Mouse (Mus musculus): ENCODE measurements around the gene Eif4e2. TPM values are rescaled to one million over a fixed set of nuclear protein-coding genes. Genes with fewer than 3 reads are reported as not detected.

Eif4e2 gene
- polyA plus RNA-seq, 1 experiment from 2014 or later = 176 TPM

DNA sequence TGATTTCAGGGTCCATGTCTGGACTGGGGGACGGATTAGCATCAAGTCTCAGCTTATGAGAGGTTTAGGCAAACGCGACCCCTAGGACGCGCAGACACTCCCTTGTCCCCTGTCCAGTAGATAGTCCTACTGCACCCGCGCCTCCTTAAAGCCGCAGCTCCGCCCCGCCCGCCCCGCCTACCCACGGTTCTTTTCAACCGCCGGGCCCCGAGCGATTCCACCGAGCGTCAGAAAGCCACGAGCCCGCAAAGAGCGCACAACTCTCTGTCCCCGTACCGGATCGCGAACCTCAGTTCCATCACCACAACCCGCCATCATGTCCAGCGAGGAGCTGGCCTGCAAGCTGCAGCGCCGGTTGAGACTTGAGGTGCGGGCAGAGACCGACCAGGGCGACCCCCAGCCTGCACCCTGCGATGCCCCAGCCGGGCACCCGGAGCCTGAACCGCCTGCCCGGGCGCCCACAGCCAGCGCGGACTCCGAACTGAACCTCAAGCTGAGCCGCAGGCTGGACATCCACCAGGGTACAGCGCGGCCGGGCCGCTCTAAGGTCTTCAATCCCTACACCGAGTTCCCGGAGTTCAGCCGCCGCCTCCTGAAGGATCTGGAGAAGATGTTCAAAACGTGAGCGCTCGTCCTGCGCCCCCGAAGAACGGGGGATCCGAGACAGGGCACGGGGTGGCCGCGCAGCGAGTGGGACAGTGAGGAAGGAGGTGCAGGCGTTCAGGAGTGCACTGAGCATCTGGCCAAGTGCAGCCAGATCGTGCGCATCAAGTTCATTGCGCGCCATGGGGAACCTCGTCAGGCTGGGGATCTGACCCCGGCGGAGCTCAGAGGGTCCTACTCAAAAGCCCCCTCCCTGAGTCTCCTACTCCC, 50.7 kb downstream of the Eif4e2 start, which contains the start of gene Efhd1:
TSS of gene Efhd1 (plus strand) at position 230 of the 873 bp plus-strand sequence.
- under 1% methylated on average over 70 of the region's 70 CpGs for WGBS
- Histone ChIP-seq H3K9ac (peak within 1 kb of the TSS; percentile 47; the same call in 1 of the 2 replicates), H3K4me2 (peak within 1 kb of the TSS; percentile 97), H3K4me1 (peaks cover 23% of the 10 kb centered on the region), H3K27ac (no peak within 1 kb of the TSS), H3K4me3 (peak within 1 kb of the TSS; percentile 50), H3K27me3 (peaks cover 70% of the 10 kb centered on the region), H3K9me3 (no peaks in the 10 kb centered on the region), H3K36me3 (no peaks in the 10 kb centered on the region)
- ATAC-seq (ENCODE audit: insufficient number of reproducible peaks, low FRiP score, low TSS enrichment, low read depth) = 0 out of 2 replicates have a peak, but pooled peaks have one; percentile 26

- H3K9me3 ChIP-seq = no peaks in the 10 kb centered on the region
- ATAC-seq (ENCODE audit: insufficient number of reproducible peaks, low FRiP score, low TSS enrichment, low read depth) = no peak
- peak overlapping the region; percentile 50 for H3K4me3 ChIP-seq
- under 1% methylated on average over 13 of the region's 13 CpGs for WGBS
- no peak overlapping the region for H3K9ac ChIP-seq
- peaks cover 25% of the 10 kb centered on the region for H3K4me1 ChIP-seq
- H3K27me3 ChIP-seq = peaks cover 66% of the 10 kb centered on the region
- H3K27ac ChIP-seq = no peak overlapping the region
- H3K4me2 ChIP-seq = peak overlapping the region; percentile 97
- H3K36me3 ChIP-seq = no peaks in the 10 kb centered on the region
Observed at GRCm38 (mm10) chr1:87265200-87265599, 51.5 kb downstream of the Eif4e2 start.

DNA sequence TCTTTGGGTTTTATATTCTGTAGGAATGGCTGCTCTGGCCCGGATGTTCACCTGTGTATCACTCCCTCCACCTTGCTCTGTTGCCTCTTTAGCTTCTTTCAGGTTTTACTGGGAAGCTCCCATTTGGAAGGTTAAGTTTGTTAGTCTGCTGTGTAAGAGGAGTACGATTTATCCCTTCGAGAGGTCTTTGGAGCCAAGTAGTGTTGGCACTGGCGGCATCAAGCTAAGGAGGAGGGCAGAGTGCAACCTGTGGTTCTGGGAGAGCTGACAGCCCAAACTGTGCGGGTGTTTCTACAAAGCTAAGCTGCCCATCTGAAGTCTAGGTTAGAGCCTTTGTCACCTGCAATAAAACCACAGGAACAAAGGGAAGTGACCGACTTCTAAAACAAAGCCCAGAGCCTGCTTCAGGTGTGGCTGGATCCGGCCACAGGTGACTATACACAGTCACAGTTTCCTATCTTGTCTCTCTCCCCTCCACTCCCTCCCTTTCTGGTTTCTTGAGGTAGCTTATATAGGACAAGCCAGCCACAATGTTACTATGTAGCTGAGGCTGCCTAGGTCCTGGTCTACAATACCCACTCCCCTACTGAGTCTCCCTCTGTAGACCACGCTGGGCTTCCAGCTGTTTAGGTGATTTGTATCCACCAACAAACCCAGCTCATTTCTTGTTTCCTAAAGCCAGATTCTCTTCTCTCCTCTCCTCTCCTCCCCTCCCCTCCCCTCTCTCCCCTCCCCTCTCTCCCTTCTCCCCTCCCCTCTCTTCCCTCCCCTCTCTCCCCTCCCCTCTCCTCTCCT, 52.8 kb downstream of the Eif4e2 start:
- no peak for ATAC-seq (ENCODE audit: insufficient number of reproducible peaks, low FRiP score, low TSS enrichment, low read depth)
- H3K4me3 ChIP-seq = no peak overlapping the region
- no peak overlapping the region for H3K27ac ChIP-seq
- no peaks in the 10 kb centered on the region for H3K9me3 ChIP-seq
- H3K4me2 ChIP-seq = no peak overlapping the region
- peaks cover 38% of the 10 kb centered on the region for H3K4me1 ChIP-seq
- no peak overlapping the region for H3K9ac ChIP-seq
- H3K27me3 ChIP-seq = peaks cover 64% of the 10 kb centered on the region
- no peaks in the 10 kb centered on the region for H3K36me3 ChIP-seq
- 26% methylated on average over 8 of the region's 8 CpGs for WGBS

- H3K4me2 ChIP-seq = no peak overlapping the region
- no peaks in the 10 kb centered on the region for H3K9me3 ChIP-seq
- no peak overlapping the region for H3K4me3 ChIP-seq
- peaks cover 35% of the 10 kb centered on the region for H3K4me1 ChIP-seq
- ATAC-seq (ENCODE audit: insufficient number of reproducible peaks, low FRiP score, low TSS enrichment, low read depth) = no peak
- H3K27ac ChIP-seq = peak overlapping the region; percentile 83
- peaks cover 27% of the 10 kb centered on the region for H3K27me3 ChIP-seq
- no peaks in the 10 kb centered on the region for H3K36me3 ChIP-seq
- no peak overlapping the region for H3K9ac ChIP-seq
- WGBS = 32% methylated on average over 3 of the region's 3 CpGs
Observed at GRCm38 (mm10) chr1:87270204-87270603, 56.5 kb downstream of the Eif4e2 start.

- WGBS = 8% methylated on average over 19 of the region's 20 CpGs
- Histone ChIP-seq H3K27me3 (peaks cover 21% of the 10 kb centered on the region), H3K4me3 (no peak overlapping the region), H3K4me1 (peaks cover 29% of the 10 kb centered on the region), H3K4me2 (peak overlapping the region; percentile 26; the same call in 1 of the 2 replicates), H3K36me3 (no peaks in the 10 kb centered on the region), H3K9ac (no peak overlapping the region), H3K9me3 (no peaks in the 10 kb centered on the region), H3K27ac (peak overlapping the region; percentile 83)
- peak; percentile 57 for ATAC-seq (ENCODE audit: insufficient number of reproducible peaks, low FRiP score, low TSS enrichment, low read depth)
Observed at GRCm38 (mm10) chr1:87270641-87271467, 57.1 kb downstream of the Eif4e2 start.

GRCm38 (mm10) chr1:87271596-87271995, 57.9 kb downstream of the Eif4e2 start:
- Histone ChIP-seq H3K4me2 (no peak overlapping the region), H3K9ac (no peak overlapping the region), H3K4me3 (no peak overlapping the region), H3K36me3 (no peaks in the 10 kb centered on the region), H3K4me1 (peaks cover 27% of the 10 kb centered on the region), H3K27me3 (peaks cover 13% of the 10 kb centered on the region), H3K9me3 (no peaks in the 10 kb centered on the region), H3K27ac (peak overlapping the region; percentile 33; the same call in 1 of the 2 replicates)
- ATAC-seq (ENCODE audit: insufficient number of reproducible peaks, low FRiP score, low TSS enrichment, low read depth) = no peak
- WGBS = 78% methylated on average over 1 of the region's 1 CpGs

- H3K27ac ChIP-seq = no peak overlapping the region
- peaks cover 27% of the 10 kb centered on the region for H3K4me1 ChIP-seq
- ATAC-seq (ENCODE audit: insufficient number of reproducible peaks, low FRiP score, low TSS enrichment, low read depth) = no peak
- WGBS = 80% methylated on average over 3 of the region's 3 CpGs
- peaks cover 8% of the 10 kb centered on the region for H3K27me3 ChIP-seq
- H3K9me3 ChIP-seq = no peaks in the 10 kb centered on the region
- H3K9ac ChIP-seq = no peak overlapping the region
- H3K4me2 ChIP-seq = no peak overlapping the region
- H3K4me3 ChIP-seq = no peak overlapping the region
- no peaks in the 10 kb centered on the region for H3K36me3 ChIP-seq
Observed at GRCm38 (mm10) chr1:87272462-87272861, 58.7 kb downstream of the Eif4e2 start.

DNA sequence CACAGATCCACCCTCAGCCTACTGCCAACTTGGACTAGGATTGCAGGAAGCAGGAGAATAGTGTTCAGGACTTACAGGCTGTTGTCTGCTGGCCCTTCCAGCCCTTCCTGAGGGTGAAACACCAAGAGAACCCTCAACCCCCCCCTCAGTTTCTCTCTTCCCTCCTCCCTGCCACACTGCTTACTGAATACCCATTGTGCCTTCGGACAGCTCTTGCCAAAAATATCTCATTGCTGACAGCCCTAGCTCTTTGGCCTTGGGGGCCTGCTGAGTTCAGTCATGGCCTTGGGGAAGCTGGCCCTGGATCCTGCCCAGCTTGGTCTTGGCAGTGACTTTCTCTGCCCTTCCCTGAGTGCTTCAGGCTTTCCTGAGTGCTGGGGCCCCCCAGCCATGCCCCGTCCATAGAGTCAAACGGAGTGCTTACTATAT, 59.8 kb downstream of the Eif4e2 start:
- Histone ChIP-seq H3K4me2 (no peak overlapping the region), H3K27ac (no peak overlapping the region; the same call in 1 of the 2 replicates), H3K27me3 (no peaks in the 10 kb centered on the region), H3K9me3 (no peaks in the 10 kb centered on the region), H3K4me3 (no peak overlapping the region), H3K4me1 (peaks cover 27% of the 10 kb centered on the region), H3K9ac (no peak overlapping the region), H3K36me3 (no peaks in the 10 kb centered on the region)
- WGBS = 69% methylated on average over 3 of the region's 3 CpGs
- ATAC-seq (ENCODE audit: insufficient number of reproducible peaks, low FRiP score, low TSS enrichment, low read depth) = no peak

DNA sequence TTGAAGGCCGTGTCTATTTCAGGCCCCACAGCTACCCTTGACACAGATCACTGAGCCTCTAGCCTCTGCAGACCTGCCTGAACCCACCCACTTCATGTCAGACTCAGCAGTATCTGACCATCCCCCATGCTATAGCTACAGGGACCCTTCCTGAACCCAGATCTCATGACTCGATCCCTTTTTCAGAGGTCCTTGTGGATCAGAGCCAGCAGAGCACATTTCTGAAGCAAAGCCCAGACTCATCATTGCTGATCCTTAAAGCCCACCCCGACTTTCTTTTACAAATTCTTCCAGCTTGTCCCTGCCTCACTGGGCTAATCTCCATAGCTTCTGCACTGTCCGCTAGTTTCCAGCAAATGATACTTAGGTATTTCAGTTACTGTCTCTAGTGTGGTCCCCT, 60.4 kb downstream of the Eif4e2 start:
- WGBS = 64% methylated on average over 4 of the region's 4 CpGs
- no peak overlapping the region; the same call in 1 of the 2 replicates for H3K27ac ChIP-seq

DNA sequence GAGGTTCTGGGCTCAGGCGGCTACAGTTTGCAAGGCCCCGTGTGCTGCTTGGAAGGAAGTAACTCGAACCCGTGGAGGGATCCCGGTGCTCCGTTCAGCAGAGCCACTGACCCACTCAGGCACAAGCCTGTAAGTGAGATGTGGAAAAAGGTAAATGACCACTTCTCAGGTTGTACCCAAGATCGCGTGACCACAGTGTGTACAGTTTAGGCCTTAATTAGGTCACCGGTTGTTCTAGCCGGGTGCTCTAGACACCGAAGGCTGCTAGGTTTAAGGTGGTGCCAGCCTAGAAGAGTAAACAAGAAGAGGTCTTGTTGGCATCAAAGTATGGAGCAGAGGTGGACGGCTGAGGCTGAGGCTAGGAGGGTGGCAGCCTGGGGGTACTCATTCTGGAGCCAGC, 61.4 kb downstream of the Eif4e2 start:
- 82% methylated on average over 12 of the region's 12 CpGs for WGBS
- no peak for ATAC-seq (ENCODE audit: insufficient number of reproducible peaks, low FRiP score, low TSS enrichment, low read depth)
- no peaks in the 10 kb centered on the region for H3K36me3 ChIP-seq
- no peak overlapping the region for H3K27ac ChIP-seq
- H3K9ac ChIP-seq = no peak overlapping the region
- no peaks in the 10 kb centered on the region for H3K9me3 ChIP-seq
- H3K4me1 ChIP-seq = peaks cover 25% of the 10 kb centered on the region
- H3K27me3 ChIP-seq = no peaks in the 10 kb centered on the region
- no peak overlapping the region for H3K4me3 ChIP-seq
- no peak overlapping the region for H3K4me2 ChIP-seq

More for the DNA sequence above, 60.4 kb downstream of the Eif4e2 start:
- H3K9ac ChIP-seq = no peak overlapping the region
- ATAC-seq (ENCODE audit: insufficient number of reproducible peaks, low FRiP score, low TSS enrichment, low read depth) = no peak
- H3K4me2 ChIP-seq = no peak overlapping the region
- H3K4me1 ChIP-seq = peaks cover 27% of the 10 kb centered on the region
- no peaks in the 10 kb centered on the region for H3K36me3 ChIP-seq
- H3K9me3 ChIP-seq = no peaks in the 10 kb centered on the region
- H3K4me3 ChIP-seq = no peak overlapping the region
- H3K27me3 ChIP-seq = no peaks in the 10 kb centered on the region

- H3K9me3 ChIP-seq = no peaks in the 10 kb centered on the region
- no peak overlapping the region for H3K9ac ChIP-seq
- no peak overlapping the region for H3K27ac ChIP-seq
- H3K27me3 ChIP-seq = no peaks in the 10 kb centered on the region
- no peak overlapping the region for H3K4me3 ChIP-seq
- no peak for ATAC-seq (ENCODE audit: insufficient number of reproducible peaks, low FRiP score, low TSS enrichment, low read depth)
- H3K36me3 ChIP-seq = no peaks in the 10 kb centered on the region
- H3K4me2 ChIP-seq = no peak overlapping the region
- WGBS = 59% methylated on average over 2 of the region's 2 CpGs
- H3K4me1 ChIP-seq = peaks cover 16% of the 10 kb centered on the region
Observed at GRCm38 (mm10) chr1:87276056-87276455, 62.3 kb downstream of the Eif4e2 start.

Measured in limb, embryonic 15.5 days (tissue).